Mouse (Mus musculus): ENCODE data around the gene Mkrn3. TPM values are rescaled to one million over a fixed set of nuclear protein-coding genes. Genes with fewer than 3 reads are reported as not detected.

Gene Mkrn3
- polyA plus RNA-seq, 1 experiment, result 3.8 TPM

DNA sequence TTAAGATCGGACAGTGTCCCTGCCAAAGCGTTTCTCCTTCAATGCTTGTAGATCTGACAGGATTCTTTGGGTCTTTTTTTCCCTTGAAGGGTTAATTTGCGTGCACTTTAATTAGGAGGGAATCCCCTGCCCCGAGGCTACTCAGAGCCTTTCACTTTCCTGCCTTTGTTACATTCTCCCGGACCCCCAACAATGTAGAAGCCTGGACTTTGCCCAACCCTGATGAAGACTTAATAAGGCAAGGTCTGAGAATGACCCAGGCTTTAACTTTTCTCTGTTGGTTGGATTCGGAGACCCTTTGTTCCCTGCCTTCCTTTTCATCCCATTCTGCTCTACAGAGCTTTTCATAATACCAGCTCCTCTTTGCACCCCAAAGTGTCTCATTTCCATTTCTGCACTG is 627 bp upstream of the Mkrn3 start:
- no peak overlapping the region for H3K9ac ChIP-seq (ENCODE audit: low read depth, poor library complexity, severe bottlenecking)
- no peaks in the 10 kb centered on the region for H3K27me3 ChIP-seq (ENCODE audit: control insufficient read depth, insufficient read depth, low read length, poor library complexity, severe bottlenecking)
- no peak for TF ChIP-seq POLR2A (IDR thresholded peaks at IDR 0.05; ENCODE audit: insufficient read depth, low read length)
- no peak for TF ChIP-seq EP300 (IDR thresholded peaks at IDR 0.05; ENCODE audit: insufficient read depth, low read depth, low read length)
- TF ChIP-seq CTCF (IDR thresholded peaks at IDR 0.05; ENCODE audit: low read depth, low read length), result no peak
- H3K4me1 ChIP-seq (ENCODE audit: control insufficient read depth, insufficient read depth, low read length), result no peaks in the 10 kb centered on the region
- H3K27ac ChIP-seq (ENCODE audit: insufficient read depth, low read length), result no peak overlapping the region
- no peak overlapping the region for H3K4me3 ChIP-seq (ENCODE audit: low read depth, low read length)
- no peaks in the 10 kb centered on the region; the same call in 1 of the 2 replicates for H3K9me3 ChIP-seq (replicated peaks; ENCODE audit: control insufficient read depth, insufficient read depth, low read length, poor library complexity, severe bottlenecking)
- H3K36me3 ChIP-seq (ENCODE audit: control insufficient read depth, insufficient read depth, low read length, poor library complexity, severe bottlenecking), result no peaks in the 10 kb centered on the region

DNA sequence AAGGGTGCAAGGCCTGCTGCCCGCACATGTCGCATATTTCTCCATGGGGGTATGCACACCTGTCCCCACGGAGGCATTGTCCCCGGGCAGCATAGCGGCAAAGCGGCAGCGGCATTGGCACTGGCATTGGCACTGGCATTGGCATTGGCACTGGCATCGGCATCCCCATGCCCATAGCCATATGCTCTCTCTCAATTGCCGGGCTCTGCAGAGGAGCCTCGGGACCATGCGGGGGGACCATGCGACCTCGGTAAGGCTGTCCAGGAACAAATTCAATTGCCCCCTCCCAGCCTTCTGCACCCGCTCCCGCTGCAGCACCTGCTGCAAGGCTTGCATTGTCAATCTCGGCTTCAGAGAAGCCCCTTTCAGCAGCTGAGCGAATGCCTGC is 840 bp downstream of the Mkrn3 start:
- no peak overlapping the region for H3K27ac ChIP-seq (ENCODE audit: insufficient read depth, low read length)
- no peaks in the 10 kb centered on the region; the same call in 1 of the 2 replicates for H3K9me3 ChIP-seq (replicated peaks; ENCODE audit: control insufficient read depth, insufficient read depth, low read length, poor library complexity, severe bottlenecking)
- no peaks in the 10 kb centered on the region for H3K36me3 ChIP-seq (ENCODE audit: control insufficient read depth, insufficient read depth, low read length, poor library complexity, severe bottlenecking)
- TF ChIP-seq POLR2A (IDR thresholded peaks at IDR 0.05; ENCODE audit: insufficient read depth, low read length) (no peak), CTCF (IDR thresholded peaks at IDR 0.05; ENCODE audit: low read depth, low read length) (no peak)
- H3K27me3 ChIP-seq (ENCODE audit: control insufficient read depth, insufficient read depth, low read length, poor library complexity, severe bottlenecking), result no peaks in the 10 kb centered on the region
- no peak overlapping the region for H3K9ac ChIP-seq (ENCODE audit: low read depth, poor library complexity, severe bottlenecking)
- H3K4me1 ChIP-seq (ENCODE audit: control insufficient read depth, insufficient read depth, low read length), result no peaks in the 10 kb centered on the region
- H3K4me3 ChIP-seq (ENCODE audit: low read depth, low read length), result peak overlapping the region; percentile 86

DNA sequence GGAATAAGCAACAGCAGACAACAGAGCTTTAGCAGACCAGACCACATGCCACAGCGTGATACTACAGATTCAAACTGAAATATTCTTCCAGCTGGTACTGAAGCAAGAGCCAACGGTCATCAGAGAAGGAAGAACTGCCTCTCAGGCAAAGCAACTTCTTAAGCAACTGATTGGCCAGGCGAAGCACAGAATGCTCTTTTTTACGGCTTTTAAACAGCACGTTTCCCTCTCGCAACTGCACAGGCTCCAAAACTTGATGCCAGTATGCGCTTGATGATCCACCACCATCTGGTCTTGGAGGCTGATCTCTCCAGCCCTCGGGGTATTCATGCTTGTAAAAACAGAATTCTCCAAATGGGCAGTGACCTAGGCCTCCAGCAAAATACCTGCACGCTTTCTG is 1.6 kb downstream of the Mkrn3 start:
- TF ChIP-seq POLR2A (IDR thresholded peaks at IDR 0.05; ENCODE audit: insufficient read depth, low read length) (no peak), EP300 (IDR thresholded peaks at IDR 0.05; ENCODE audit: insufficient read depth, low read depth, low read length) (no peak), CTCF (IDR thresholded peaks at IDR 0.05; ENCODE audit: low read depth, low read length) (no peak)
- peak overlapping the region; percentile 86; the same call in 1 of the 2 replicates for H3K4me3 ChIP-seq (ENCODE audit: low read depth, low read length)
- H3K9me3 ChIP-seq (replicated peaks; ENCODE audit: control insufficient read depth, insufficient read depth, low read length, poor library complexity, severe bottlenecking), result no peaks in the 10 kb centered on the region; the same call in 1 of the 2 replicates
- H3K36me3 ChIP-seq (ENCODE audit: control insufficient read depth, insufficient read depth, low read length, poor library complexity, severe bottlenecking), result no peaks in the 10 kb centered on the region
- no peak overlapping the region for H3K27ac ChIP-seq (ENCODE audit: insufficient read depth, low read length)
- no peaks in the 10 kb centered on the region for H3K4me1 ChIP-seq (ENCODE audit: control insufficient read depth, insufficient read depth, low read length)
- H3K9ac ChIP-seq (ENCODE audit: low read depth, poor library complexity, severe bottlenecking), result no peak overlapping the region
- H3K27me3 ChIP-seq (ENCODE audit: control insufficient read depth, insufficient read depth, low read length, poor library complexity, severe bottlenecking), result no peaks in the 10 kb centered on the region

DNA sequence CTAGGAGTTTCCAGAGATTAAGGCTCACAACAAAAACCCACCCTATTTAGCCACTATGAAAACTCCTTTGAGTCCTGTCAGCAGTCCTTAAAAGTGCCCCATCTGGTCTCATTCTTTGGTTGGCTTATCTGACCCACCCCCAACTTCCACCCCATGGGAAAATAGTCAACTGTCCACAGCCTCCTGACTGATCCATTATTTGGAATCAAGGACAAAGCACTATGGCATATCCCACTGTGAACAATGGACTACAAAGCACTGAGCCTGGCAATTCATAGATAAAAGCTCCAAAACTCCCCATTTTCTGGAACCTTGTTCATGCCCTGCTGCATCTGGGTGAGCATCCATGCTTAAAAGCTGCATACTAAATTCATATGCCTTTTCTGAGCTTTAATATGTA is 3.8 kb downstream of the Mkrn3 start:
- Histone ChIP-seq H3K9ac (ENCODE audit: low read depth, poor library complexity, severe bottlenecking) (no peak overlapping the region), H3K36me3 (ENCODE audit: control insufficient read depth, insufficient read depth, low read length, poor library complexity, severe bottlenecking) (no peaks in the 10 kb centered on the region), H3K4me3 (ENCODE audit: low read depth, low read length) (no peak overlapping the region), H3K4me1 (ENCODE audit: control insufficient read depth, insufficient read depth, low read length) (no peaks in the 10 kb centered on the region), H3K27ac (ENCODE audit: insufficient read depth, low read length) (no peak overlapping the region), H3K27me3 (ENCODE audit: control insufficient read depth, insufficient read depth, low read length, poor library complexity, severe bottlenecking) (no peaks in the 10 kb centered on the region), H3K9me3 (replicated peaks; ENCODE audit: control insufficient read depth, insufficient read depth, low read length, poor library complexity, severe bottlenecking) (no peaks in the 10 kb centered on the region; the same call in 1 of the 2 replicates)
- TF ChIP-seq POLR2A (IDR thresholded peaks at IDR 0.05; ENCODE audit: insufficient read depth, low read length), result no peak
- no peak for TF ChIP-seq CTCF (IDR thresholded peaks at IDR 0.05; ENCODE audit: low read depth, low read length)
- no peak for TF ChIP-seq EP300 (IDR thresholded peaks at IDR 0.05; ENCODE audit: insufficient read depth, low read depth, low read length)

DNA sequence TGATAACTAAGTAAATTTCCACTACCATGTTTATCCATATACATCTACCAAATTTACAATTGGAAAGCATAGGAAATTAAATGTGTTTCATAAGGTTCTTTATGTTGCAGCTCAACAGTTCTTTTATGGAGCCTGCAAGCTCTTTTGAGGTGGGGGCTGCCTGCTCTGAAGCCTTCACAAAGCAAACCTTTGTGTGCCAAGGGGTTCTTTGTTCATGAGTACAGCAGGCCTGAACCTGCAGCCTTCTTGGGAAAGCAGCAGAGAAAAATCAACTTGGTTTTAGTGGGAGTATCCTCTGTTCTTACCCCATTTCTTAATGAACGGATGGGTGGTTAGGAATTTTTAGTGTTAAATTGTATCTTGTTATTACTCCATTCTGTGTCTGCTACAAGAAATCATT is 4.7 kb downstream of the Mkrn3 start:
- H3K4me3 ChIP-seq (ENCODE audit: low read depth, low read length), result no peak overlapping the region
- H3K27me3 ChIP-seq (ENCODE audit: control insufficient read depth, insufficient read depth, low read length, poor library complexity, severe bottlenecking), result no peaks in the 10 kb centered on the region
- no peaks in the 10 kb centered on the region for H3K36me3 ChIP-seq (ENCODE audit: control insufficient read depth, insufficient read depth, low read length, poor library complexity, severe bottlenecking)
- no peak overlapping the region for H3K27ac ChIP-seq (ENCODE audit: insufficient read depth, low read length)
- H3K9me3 ChIP-seq (replicated peaks; ENCODE audit: control insufficient read depth, insufficient read depth, low read length, poor library complexity, severe bottlenecking), result no peaks in the 10 kb centered on the region
- H3K9ac ChIP-seq (ENCODE audit: low read depth, poor library complexity, severe bottlenecking), result no peak overlapping the region
- H3K4me1 ChIP-seq (ENCODE audit: control insufficient read depth, insufficient read depth, low read length), result no peaks in the 10 kb centered on the region
- TF ChIP-seq CTCF (IDR thresholded peaks at IDR 0.05; ENCODE audit: low read depth, low read length) (no peak), POLR2A (IDR thresholded peaks at IDR 0.05; ENCODE audit: insufficient read depth, low read length) (no peak), EP300 (IDR thresholded peaks at IDR 0.05; ENCODE audit: insufficient read depth, low read depth, low read length) (no peak)

DNA sequence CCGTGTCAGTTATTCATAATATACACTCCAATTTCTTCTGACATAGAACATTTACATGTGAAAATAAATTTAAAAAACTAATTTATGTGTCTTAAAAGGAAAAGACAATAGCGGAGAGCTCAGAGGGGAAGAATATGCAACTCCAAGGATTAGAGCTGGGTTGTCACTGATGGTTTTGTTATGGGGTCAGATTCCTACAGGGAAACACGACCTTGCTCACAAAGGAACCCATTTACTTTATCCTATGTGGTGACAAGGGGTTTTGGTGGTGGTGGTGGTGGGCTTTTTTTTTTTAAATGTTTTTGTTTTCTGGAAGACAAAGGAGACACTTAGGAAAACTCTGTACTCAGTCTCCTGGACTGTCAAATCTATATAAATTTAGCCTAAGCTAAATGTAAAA is 12.1 kb downstream of the Mkrn3 start:
- Histone ChIP-seq H3K27ac (ENCODE audit: insufficient read depth, low read length) (no peak overlapping the region), H3K4me1 (ENCODE audit: control insufficient read depth, insufficient read depth, low read length) (no peaks in the 10 kb centered on the region), H3K9ac (ENCODE audit: low read depth, poor library complexity, severe bottlenecking) (no peak overlapping the region), H3K36me3 (ENCODE audit: control insufficient read depth, insufficient read depth, low read length, poor library complexity, severe bottlenecking) (no peaks in the 10 kb centered on the region), H3K27me3 (ENCODE audit: control insufficient read depth, insufficient read depth, low read length, poor library complexity, severe bottlenecking) (no peaks in the 10 kb centered on the region; the same call in 1 of the 2 replicates), H3K4me3 (ENCODE audit: low read depth, low read length) (no peak overlapping the region), H3K9me3 (replicated peaks; ENCODE audit: control insufficient read depth, insufficient read depth, low read length, poor library complexity, severe bottlenecking) (no peaks in the 10 kb centered on the region)
- TF ChIP-seq EP300 (IDR thresholded peaks at IDR 0.05; ENCODE audit: insufficient read depth, low read depth, low read length) (no peak), CTCF (IDR thresholded peaks at IDR 0.05; ENCODE audit: low read depth, low read length) (no peak), POLR2A (IDR thresholded peaks at IDR 0.05; ENCODE audit: insufficient read depth, low read length) (no peak)

All from ES-Bruce4 (cell line).